Mouse (Mus musculus): ENCODE measurements around the gene Sfrp5. TPM values are rescaled to one million over a fixed set of nuclear protein-coding genes. Genes with fewer than 3 reads are reported as not detected.

The Sfrp5 gene
- total and polyA plus RNA-seq, 2 experiments from 2014 or later = 2.8 to 3.8 TPM

DNA sequence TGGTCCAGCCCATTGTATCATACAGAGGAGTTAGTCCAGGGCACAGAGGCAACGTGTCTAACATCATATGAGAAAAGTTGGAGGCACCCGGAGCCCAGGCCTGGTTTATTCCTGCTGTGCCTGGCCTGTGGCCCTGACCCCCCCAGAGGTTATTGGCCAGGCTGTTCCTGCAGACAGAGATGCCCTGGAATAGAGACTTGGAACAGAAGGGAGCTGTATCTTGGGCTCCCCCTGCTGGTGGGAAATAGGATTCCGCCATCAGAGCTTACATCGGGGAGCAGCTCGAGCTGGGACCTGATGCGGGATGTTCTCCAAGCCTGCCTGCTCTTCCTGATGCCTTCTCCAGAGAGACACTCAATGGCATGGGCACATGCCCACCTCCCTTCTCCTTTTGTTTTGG lies 50.1 kb downstream of the Sfrp5 start:
- no peak overlapping the region for H3K4me2 ChIP-seq (ENCODE audit: low read depth, low read length, poor library complexity, severe bottlenecking)
- no peaks in the 10 kb centered on the region for H3K4me1 ChIP-seq (ENCODE audit: insufficient read depth, low read length)
- H3K27me3 ChIP-seq (ENCODE audit: insufficient read depth, low read length) = peaks cover 4% of the 10 kb centered on the region; the same call in 1 of the 2 replicates
- WGBS = 10% methylated on average over 6 of the region's 6 CpGs
- no peak overlapping the region for H3K9ac ChIP-seq (replicated peaks; ENCODE audit: low read length, poor library complexity, severe bottlenecking)
- no peak overlapping the region for H3K27ac ChIP-seq (ENCODE audit: low read depth, low read length)
- no peaks in the 10 kb centered on the region for H3K9me3 ChIP-seq (ENCODE audit: low read length)
- TF ChIP-seq CTCF (IDR thresholded peaks at IDR 0.05) = peak; percentile 89
- H3K4me3 ChIP-seq (ENCODE audit: low read depth, low read length) = no peak overlapping the region
- no peaks in the 10 kb centered on the region for H3K36me3 ChIP-seq (ENCODE audit: insufficient read depth, low read length)
- ATAC-seq (ENCODE audit: low FRiP score) = no peak
- DNase-seq (ENCODE audit: low spot score) = peak; percentile 76

DNA sequence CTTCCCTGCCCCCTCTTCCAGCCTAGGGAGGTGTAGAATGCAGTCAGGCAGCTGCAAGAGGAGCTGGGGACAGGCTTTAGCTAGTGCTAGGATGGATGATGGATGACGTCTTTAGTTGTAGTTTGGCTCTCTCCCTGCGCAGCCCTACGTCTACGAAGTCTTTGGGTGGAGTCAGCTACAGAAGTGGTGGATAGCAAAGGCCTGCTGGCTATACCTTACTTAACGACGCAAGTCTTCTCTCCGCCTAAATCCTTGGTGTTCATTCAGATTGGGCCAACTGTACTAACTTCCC lies 53.5 kb downstream of the Sfrp5 start:
- H3K27ac ChIP-seq (ENCODE audit: low read depth, low read length) = no peak overlapping the region
- WGBS = 32% methylated on average over 7 of the region's 7 CpGs
- H3K4me1 ChIP-seq (ENCODE audit: insufficient read depth, low read length) = no peaks in the 10 kb centered on the region
- H3K4me2 ChIP-seq (ENCODE audit: low read depth, low read length, poor library complexity, severe bottlenecking) = peak overlapping the region; percentile 82
- DNase-seq (ENCODE audit: low spot score) (no peak), ATAC-seq (ENCODE audit: low FRiP score) (peak; percentile 17; the same call in 1 of the 2 replicates)
- no peaks in the 10 kb centered on the region for H3K9me3 ChIP-seq (ENCODE audit: low read length)
- H3K4me3 ChIP-seq (ENCODE audit: low read depth, low read length) = peak overlapping the region; percentile 58
- H3K36me3 ChIP-seq (ENCODE audit: insufficient read depth, low read length) = no peaks in the 10 kb centered on the region
- H3K27me3 ChIP-seq (ENCODE audit: insufficient read depth, low read length) = peaks cover 4% of the 10 kb centered on the region; the same call in 1 of the 2 replicates
- no peak for TF ChIP-seq CTCF (IDR thresholded peaks at IDR 0.05)
- peak overlapping the region; percentile 81 for H3K9ac ChIP-seq (replicated peaks; ENCODE audit: low read length, poor library complexity, severe bottlenecking)

Other genes starting within 250 kb of the Sfrp5 start
- 45.7 and 62.5 TPM in 2 replicates for gene Mms19, start 221.1 kb downstream of the Sfrp5 start, total RNA-seq (2014; rRNA removed)
- gene Mms19, start 221.1 kb downstream of the Sfrp5 start, polyA plus RNA-seq (2015; fragmentation: Nextera tagmentation; extraction: Ambion mirVana) = 26.1 TPM in 2 replicates
- 17.5 and 22.1 TPM in 2 replicates for gene Ubtd1, start 220.5 kb downstream of the Sfrp5 start, total RNA-seq (2014; rRNA removed)
- 12.2 and 12.8 TPM in 2 replicates for gene Ubtd1, start 220.5 kb downstream of the Sfrp5 start, polyA plus RNA-seq (2015; fragmentation: Nextera tagmentation; extraction: Ambion mirVana)
- 0.71 and 1.7 TPM in 2 replicates for gene Ankrd2, start 166.3 kb downstream of the Sfrp5 start, total RNA-seq (2014; rRNA removed)
- 0.81 and 2.4 TPM in 2 replicates for gene Ankrd2, start 166.3 kb downstream of the Sfrp5 start, polyA plus RNA-seq (2015; fragmentation: Nextera tagmentation; extraction: Ambion mirVana)
- gene Hoga1, start 156.6 kb downstream of the Sfrp5 start, total RNA-seq (2014; rRNA removed) = 3.1 TPM in 2 replicates
- gene Hoga1, start 156.6 kb downstream of the Sfrp5 start, polyA plus RNA-seq (2015; fragmentation: Nextera tagmentation; extraction: Ambion mirVana) = 3.4 and 4.0 TPM in 2 replicates
- gene 4933411K16Rik, start 150.0 kb downstream of the Sfrp5 start, total RNA-seq (2014; rRNA removed) = 0.24 TPM in 1 of 2 replicates, not detected in the other
- not detected in 2 replicates for gene 4933411K16Rik, start 150.0 kb downstream of the Sfrp5 start, polyA plus RNA-seq (2015; fragmentation: Nextera tagmentation; extraction: Ambion mirVana)
- 47.2 and 47.5 TPM in 2 replicates for gene Morn4, start 115.9 kb downstream of the Sfrp5 start, total RNA-seq (2014; rRNA removed)
- 122 and 123 TPM in 2 replicates for gene Morn4, start 115.9 kb downstream of the Sfrp5 start, polyA plus RNA-seq (2015; fragmentation: Nextera tagmentation; extraction: Ambion mirVana)
- gene Pi4k2a, start 111.8 kb downstream of the Sfrp5 start, total RNA-seq (2014; rRNA removed) = 19.3 and 21.9 TPM in 2 replicates
- gene Pi4k2a, start 111.8 kb downstream of the Sfrp5 start, polyA plus RNA-seq (2015; fragmentation: Nextera tagmentation; extraction: Ambion mirVana) = 30.6 and 33.0 TPM in 2 replicates
- gene Avpi1, start 73.2 kb downstream of the Sfrp5 start, total RNA-seq (2014; rRNA removed) = 9.3 and 11.5 TPM in 2 replicates
- gene Avpi1, start 73.2 kb downstream of the Sfrp5 start, polyA plus RNA-seq (2015; fragmentation: Nextera tagmentation; extraction: Ambion mirVana) = 11.9 and 13.7 TPM in 2 replicates
- gene Marveld1, start 54.9 kb downstream of the Sfrp5 start, total RNA-seq (2014; rRNA removed) = 14.7 and 15.1 TPM in 2 replicates
- gene Marveld1, start 54.9 kb downstream of the Sfrp5 start, polyA plus RNA-seq (2015; fragmentation: Nextera tagmentation; extraction: Ambion mirVana) = 2.9 and 3.6 TPM in 2 replicates
- 71.8 and 83.9 TPM in 2 replicates for gene Zfyve27, start 38.3 kb downstream of the Sfrp5 start, total RNA-seq (2014; rRNA removed)
- gene Zfyve27, start 38.3 kb downstream of the Sfrp5 start, polyA plus RNA-seq (2015; fragmentation: Nextera tagmentation; extraction: Ambion mirVana) = 48.8 and 50.6 TPM in 2 replicates
- 92.0 and 92.8 TPM in 2 replicates for gene Golga7b, start 45.3 kb upstream of the Sfrp5 start, total RNA-seq (2014; rRNA removed)
- 68.9 and 70.3 TPM in 2 replicates for gene Golga7b, start 45.3 kb upstream of the Sfrp5 start, polyA plus RNA-seq (2015; fragmentation: Nextera tagmentation; extraction: Ambion mirVana)
- gene Crtac1, start 229.5 kb upstream of the Sfrp5 start, total RNA-seq (2014; rRNA removed) = 21.1 and 22.0 TPM in 2 replicates
- gene Crtac1, start 229.5 kb upstream of the Sfrp5 start, polyA plus RNA-seq (2015; fragmentation: Nextera tagmentation; extraction: Ambion mirVana) = 40.7 and 41.6 TPM in 2 replicates